Comparison of ENCODE assay signal across 19 mouse cellular contexts in genomic region chr5:89906884-89907431, GRCm38 (mm10). TPM values are rescaled to one million over a fixed set of nuclear protein-coding genes. Genes with fewer than 3 reads are reported as not detected.
A peak's percentile ranks its signal among the peaks of the same experiment; 100 is the strongest.
DNase-seq lines count a peak whose midpoint lies in the region; ATAC-seq lines count a peak whose summit lies in the region.
"Had no signal": no experiment of that assay in that cellular context is flagged by ENCODE, and none has a peak within 500 bp of the region (broad histone marks: within the 10 kb centered on the region; RNA-seq: fewer than 3 reads in every experiment).

No protein-coding gene starts in this region.

- H3K4me3 ChIP-seq in hindbrain, embryonic 11.5 days (ENCODE audit: low read depth, low read length) = no peak overlapping the region
- H3K4me3 ChIP-seq in hindbrain, embryonic 16.5 days (ENCODE audit: low read length) = no peak overlapping the region
- no peak overlapping the region for H3K4me3 ChIP-seq in hindbrain, embryonic 12.5 days
- no peak overlapping the region for H3K4me3 ChIP-seq in midbrain, embryonic 15.5 days
- H3K4me3 ChIP-seq: intestine, embryonic 15.5 days had no signal

- H3K36me3 ChIP-seq in hindbrain, embryonic 11.5 days (ENCODE audit: control insufficient read depth, insufficient read depth, low read length) = no peaks in the 10 kb centered on the region
- H3K36me3 ChIP-seq in hindbrain, embryonic 16.5 days (ENCODE audit: control insufficient read depth, insufficient read depth, low read length) = no peaks in the 10 kb centered on the region
- no peaks in the 10 kb centered on the region for H3K36me3 ChIP-seq in hindbrain, embryonic 12.5 days
- H3K36me3 ChIP-seq in midbrain, embryonic 15.5 days (replicated peaks) = no peaks in the 10 kb centered on the region
- H3K36me3 ChIP-seq: intestine, embryonic 15.5 days had no signal

- peak; percentile 53 for DNase-seq in hindbrain, embryonic 11.5 days (ENCODE audit: low spot score)
- peak; percentile 31 for DNase-seq in embryo, embryonic 11 days
- no peak for DNase-seq in spleen, adult 18-20 months
- DNase-seq: adrenal gland, adult 2 months; cerebellum, adult 9-10 months; heart, adult 18-20 months; heart, postnatal 4 days; kidney, adult 9 months; kidney, postnatal 25 days; left cerebral cortex, postnatal 4 days; liver; right cerebral cortex, postnatal 4 days had no signal

- 29% methylated on average over 13 of the region's 13 CpGs for WGBS in hindbrain, embryonic 11.5 days
- 15% methylated on average over 13 of the region's 13 CpGs for WGBS in hindbrain, embryonic 16.5 days
- 28% methylated on average over 13 of the region's 13 CpGs for WGBS in hindbrain, embryonic 12.5 days
- 11% methylated on average over 13 of the region's 13 CpGs for WGBS in midbrain, embryonic 15.5 days

- no peaks in the 10 kb centered on the region for H3K4me1 ChIP-seq in hindbrain, embryonic 11.5 days (replicated peaks; ENCODE audit: control insufficient read depth, insufficient read depth, low read length)
- no peaks in the 10 kb centered on the region for H3K4me1 ChIP-seq in hindbrain, embryonic 16.5 days (ENCODE audit: control insufficient read depth, insufficient read depth, low read depth, low read length)
- H3K4me1 ChIP-seq in hindbrain, embryonic 12.5 days = peaks cover 8% of the 10 kb centered on the region
- no peaks in the 10 kb centered on the region; the same call in 1 of the 2 replicates for H3K4me1 ChIP-seq in midbrain, embryonic 15.5 days
- H3K4me1 ChIP-seq: intestine, embryonic 15.5 days had no signal

- H3K27ac ChIP-seq in hindbrain, embryonic 11.5 days (ENCODE audit: low read depth, low read length) = no peak overlapping the region
- no peak overlapping the region for H3K27ac ChIP-seq in hindbrain, embryonic 16.5 days (ENCODE audit: low read depth, low read length)
- H3K27ac ChIP-seq in hindbrain, embryonic 12.5 days = no peak overlapping the region
- no peak overlapping the region for H3K27ac ChIP-seq in midbrain, embryonic 15.5 days
- H3K27ac ChIP-seq: intestine, embryonic 15.5 days had no signal

- H3K9me3 ChIP-seq in hindbrain, embryonic 11.5 days (ENCODE audit: control insufficient read depth, low read length) = no peaks in the 10 kb centered on the region
- H3K9me3 ChIP-seq in hindbrain, embryonic 16.5 days (ENCODE audit: control insufficient read depth, low read length) = no peaks in the 10 kb centered on the region
- no peaks in the 10 kb centered on the region for H3K9me3 ChIP-seq in hindbrain, embryonic 12.5 days (replicated peaks)
- no peaks in the 10 kb centered on the region for H3K9me3 ChIP-seq in midbrain, embryonic 15.5 days
- H3K9me3 ChIP-seq: intestine, embryonic 15.5 days had no signal

- H3K27me3 ChIP-seq in hindbrain, embryonic 11.5 days (ENCODE audit: control insufficient read depth, insufficient read depth, low read length) = no peaks in the 10 kb centered on the region; the same call in 1 of the 2 replicates
- H3K27me3 ChIP-seq in hindbrain, embryonic 16.5 days (replicated peaks; ENCODE audit: control insufficient read depth, insufficient read depth, low read length) = no peaks in the 10 kb centered on the region
- no peaks in the 10 kb centered on the region; the same call in 1 of the 2 replicates for H3K27me3 ChIP-seq in hindbrain, embryonic 12.5 days
- no peaks in the 10 kb centered on the region for H3K27me3 ChIP-seq in midbrain, embryonic 15.5 days (replicated peaks)
- H3K27me3 ChIP-seq: intestine, embryonic 15.5 days had no signal

- no peak overlapping the region for H3K4me2 ChIP-seq in hindbrain, embryonic 11.5 days (replicated peaks; ENCODE audit: low read depth, low read length)
- H3K4me2 ChIP-seq in hindbrain, embryonic 16.5 days (ENCODE audit: low read length) = no peak overlapping the region
- H3K4me2 ChIP-seq in hindbrain, embryonic 12.5 days (replicated peaks) = no peak overlapping the region
- H3K4me2 ChIP-seq in midbrain, embryonic 15.5 days = no peak overlapping the region
- H3K4me2 ChIP-seq: intestine, embryonic 15.5 days had no signal

- H3K9ac ChIP-seq in hindbrain, embryonic 11.5 days (ENCODE audit: low read depth, low read length) = no peak overlapping the region
- H3K9ac ChIP-seq in hindbrain, embryonic 16.5 days (ENCODE audit: low read depth, low read length) = no peak overlapping the region
- H3K9ac ChIP-seq in hindbrain, embryonic 12.5 days = no peak overlapping the region
- no peak overlapping the region for H3K9ac ChIP-seq in midbrain, embryonic 15.5 days
- H3K9ac ChIP-seq: intestine, embryonic 15.5 days had no signal

- peak; percentile 76 for ATAC-seq in hindbrain, embryonic 11.5 days (ENCODE audit: low FRiP score)
- no peak; the same call in 1 of the 2 replicates for ATAC-seq in hindbrain, embryonic 16.5 days
- peak; percentile 66 for ATAC-seq in hindbrain, embryonic 12.5 days (ENCODE audit: low FRiP score)
- ATAC-seq in midbrain, embryonic 15.5 days (replicated peaks) = 0 out of 2 replicates have a peak, but pooled peaks have one; percentile 33
- ATAC-seq in granulocyte monocyte progenitor cell, adult 5-6 weeks (replicated peaks; ENCODE audit: poor library complexity, severe bottlenecking) = no peak
- ATAC-seq: intestine, embryonic 15.5 days; lung, postnatal 0 days had no signal

RNA-seq across cellular contexts. Expression of gene Adamts3, which starts 23.8 kb away (rescaled TPM):
- 3.0 and 4.2 TPM in 2 replicates for polyA plus RNA-seq in hindbrain, embryonic 11.5 days (2014; fragmentation: Nextera tagmentation; extraction: Ambion mirVana)
- 3.9 and 4.4 TPM in 2 replicates for polyA plus RNA-seq in hindbrain, embryonic 16.5 days (2015; fragmentation: Nextera tagmentation; extraction: Ambion mirVana)
- polyA plus RNA-seq in hindbrain, embryonic 12.5 days (2016; fragmentation: Nextera tagmentation; extraction: Ambion mirVana) = 3.8 and 4.6 TPM in 2 replicates
- polyA plus RNA-seq in midbrain, embryonic 15.5 days (2015; fragmentation: Nextera tagmentation; extraction: Ambion mirVana) = 3.3 and 3.7 TPM in 2 replicates
- total RNA-seq in granulocyte monocyte progenitor cell, adult 5-6 weeks (2014; fragmentation: Nextera tagmentation) = 5.5 and 6.4 TPM in 2 replicates
- 4.0 and 6.0 TPM in 2 replicates for total RNA-seq in granulocyte monocyte progenitor cell, adult 5-6 weeks (2017)
- total RNA-seq: neutrophil, adult 5-6 weeks had no signal

Comparison
In these comparisons a context has a peak if more than half of its experiments do, and no peak if none do; other contexts are left out.
1. ATAC-seq: peak in hindbrain, embryonic 11.5 days (single experiment), hindbrain, embryonic 12.5 days (single experiment) and midbrain, embryonic 15.5 days (single experiment); none in hindbrain, embryonic 16.5 days (single experiment) and granulocyte monocyte progenitor cell, adult 5-6 weeks (single experiment).
2. DNase-seq: peak in hindbrain, embryonic 11.5 days (single experiment) and embryo, embryonic 11 days (single experiment); none in spleen, adult 18-20 months (0 of 2).